Mouse (Mus musculus): ENCODE results near the gene Bms1. TPM values are rescaled to one million over a fixed set of nuclear protein-coding genes. Genes with fewer than 3 reads are reported as not detected.

The Bms1 gene
- polyA plus RNA-seq (2021), result 42.5 TPM

DNA sequence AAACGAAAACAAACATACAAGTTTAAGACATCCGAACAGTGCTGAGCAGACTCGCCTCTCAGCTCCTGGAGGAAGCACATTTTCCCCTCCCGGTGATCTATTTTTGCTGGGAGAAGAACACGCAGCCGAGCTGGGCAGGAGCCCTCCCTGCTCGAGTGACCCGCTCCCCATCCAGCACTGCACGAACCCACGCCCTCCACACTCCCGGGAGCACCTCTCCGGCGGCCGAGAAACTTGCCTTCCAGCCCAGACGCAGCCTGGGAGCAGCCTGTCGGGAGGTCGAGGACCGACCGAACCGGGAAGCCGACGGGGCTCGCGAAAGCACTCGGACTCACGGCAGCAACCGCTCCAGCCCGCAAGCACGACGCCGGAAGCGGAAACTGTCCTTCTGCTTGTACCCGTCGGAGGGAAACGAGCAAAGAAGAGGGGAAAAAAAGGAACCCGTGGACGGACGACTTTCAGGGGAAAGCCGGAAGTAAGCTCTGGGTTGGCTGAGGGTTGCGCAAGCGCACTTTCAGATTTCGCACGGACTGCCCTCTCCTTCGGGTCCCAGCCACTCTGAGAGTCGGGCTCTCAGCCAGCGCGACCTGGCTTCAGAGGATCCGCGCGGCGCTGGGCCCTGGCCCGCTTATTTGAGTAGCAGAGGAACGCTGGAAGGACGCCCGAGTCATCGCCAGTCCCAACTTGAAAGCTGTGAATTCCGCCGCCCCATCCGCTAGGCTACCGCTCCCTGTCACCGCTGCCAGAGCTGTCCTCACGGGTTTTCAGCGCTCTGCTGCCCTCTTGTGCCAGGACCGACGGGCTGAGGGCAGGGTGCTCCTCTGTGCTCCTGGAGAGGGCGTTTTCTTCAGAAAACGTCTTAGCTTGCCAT, at the start of gene Bms1:
Bms1 (minus strand) TSS at position 425 of the 871 bp plus-strand sequence.
- POLR2A ChIA-PET, result interaction anchor here (0.8 to 1.4 kb wide), 4 partner anchors 25 to 227 kb away, joined by 3 to 5 read pairs (median 3); partner anchors contain the start of gene Zfp248
- TF ChIP-seq CTCF (IDR thresholded peaks at IDR 0.05), result peak; percentile 98
- H3K27me3 ChIP-seq, result no peaks in the 10 kb centered on the region
- CTCF ChIA-PET, result interaction anchor here (0.7 to 2.0 kb wide), 10 partner anchors 9 to 578 kb away, joined by 3 to 15 read pairs (median 5); partner anchors contain the start of gene Zfp637
- DNase-seq (ENCODE audit: low read depth, low spot score) (peak; percentile 90), ATAC-seq (peak; percentile 99)
- in situ Hi-C loops (cut with MboI; ENCODE audit: low pct_unique_long_range_greater_than_20kb), result no loop called here

DNA sequence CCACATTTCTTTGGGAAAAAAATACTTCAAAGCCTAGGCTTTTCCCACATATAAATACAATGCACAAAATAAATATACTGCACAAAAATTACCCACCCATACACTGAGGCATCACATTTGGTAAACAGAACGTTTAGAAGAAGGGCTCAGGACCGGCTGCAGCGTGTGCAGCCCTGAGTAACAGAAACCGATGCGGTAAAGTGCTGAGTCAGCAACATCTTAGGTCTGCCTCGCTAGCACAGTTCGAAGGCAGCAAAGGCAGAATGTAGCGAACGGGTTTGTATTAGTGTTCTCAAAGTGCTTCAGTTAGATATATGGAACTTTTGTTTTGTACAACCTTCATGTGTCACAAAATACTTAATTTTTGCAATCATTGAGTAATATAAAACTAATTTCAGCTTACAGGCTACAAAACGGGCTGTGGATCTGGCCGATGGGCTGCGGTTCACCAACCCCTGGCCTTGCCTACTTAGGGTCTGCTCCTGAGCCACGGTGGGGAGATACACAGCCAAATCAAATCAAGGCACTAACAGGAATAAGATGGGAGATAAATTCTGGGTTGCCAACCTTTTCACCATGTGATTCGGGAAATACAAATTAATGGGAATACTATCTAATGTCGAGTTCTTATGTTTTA, 42.9 kb upstream of the Bms1 start:
- CTCF ChIA-PET, result no interaction called here
- no peak for TF ChIP-seq CTCF (IDR thresholded peaks at IDR 0.05)
- DNase-seq (ENCODE audit: low read depth, low spot score) (no peak), ATAC-seq (no peak)
- H3K27me3 ChIP-seq, result no peaks in the 10 kb centered on the region
- in situ Hi-C loops (cut with MboI; ENCODE audit: low pct_unique_long_range_greater_than_20kb), result no loop called here
- POLR2A ChIA-PET, result no interaction called here

DNA sequence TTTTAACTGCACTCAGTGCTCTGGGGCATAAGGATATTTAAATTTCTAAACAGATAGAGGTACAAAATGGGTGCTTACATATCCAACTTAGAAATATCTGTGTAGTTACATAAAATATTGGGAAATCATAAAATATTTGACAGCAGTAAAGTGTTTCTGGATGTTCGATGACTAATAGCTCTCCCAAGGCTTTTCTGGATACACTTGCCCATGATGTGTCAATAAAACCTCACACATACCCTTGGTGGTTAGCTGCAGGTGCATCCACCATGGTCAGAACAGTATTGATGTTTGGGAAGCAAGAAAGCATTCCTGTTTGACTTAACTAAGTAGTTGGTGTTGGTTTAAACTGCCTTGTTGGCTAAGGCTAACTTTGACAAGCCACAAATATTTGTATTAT, 38.5 kb upstream of the Bms1 start:
- no peak for DNase-seq (ENCODE audit: low read depth, low spot score)
- no peak for TF ChIP-seq CTCF (IDR thresholded peaks at IDR 0.05)
- POLR2A ChIA-PET, result interaction anchor here (0.8 kb wide), 1 partner anchor 38 kb away, joined by 3 read pairs; the partner anchor contains the start of gene Bms1
- in situ Hi-C loops (cut with MboI; ENCODE audit: low pct_unique_long_range_greater_than_20kb), result no loop called here
- ATAC-seq, result no peak
- H3K27me3 ChIP-seq, result no peaks in the 10 kb centered on the region
- CTCF ChIA-PET, result interaction anchor here (1.6 kb wide), 1 partner anchor 26 kb away, joined by 3 read pairs; no protein-coding TSS in a partner anchor

DNA sequence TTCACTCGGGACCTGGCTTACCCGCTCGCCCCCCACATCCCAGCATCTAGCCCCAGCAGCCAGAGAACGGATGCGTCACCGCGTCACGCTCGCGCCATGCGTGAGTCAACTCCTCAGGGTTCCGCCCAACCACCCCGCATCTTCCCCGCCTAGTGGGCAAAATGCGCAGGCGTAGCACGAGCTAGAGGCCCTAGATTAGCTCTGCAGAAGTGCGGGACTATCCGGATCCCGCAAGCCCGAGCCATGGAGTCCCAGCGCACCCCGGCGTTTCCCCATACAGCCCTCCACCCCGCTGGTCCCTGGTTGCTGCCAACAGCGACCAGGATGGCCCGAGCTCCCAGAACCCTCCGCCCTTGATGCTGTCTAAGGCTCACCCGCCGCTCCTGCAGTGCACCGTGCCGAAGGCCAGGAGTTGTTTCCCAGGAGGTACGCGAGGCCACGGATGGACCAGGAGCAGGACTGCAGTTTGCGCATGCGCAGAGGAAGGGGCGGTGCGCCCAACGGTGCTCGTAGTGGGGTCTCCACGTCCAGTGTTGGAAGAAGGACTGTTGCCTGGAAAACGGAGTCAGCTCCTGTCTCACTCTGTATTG, 35.9 kb upstream of the Bms1 start, which contains the start of gene Zfp248:
Zfp248 (minus strand) TSS at position 487 of the 590 bp plus-strand sequence.
- DNase-seq (ENCODE audit: low read depth, low spot score) (no peak), ATAC-seq (peak; percentile 93)
- ChIA-PET CTCF (no interaction called here), POLR2A (interaction anchor here (0.5 to 1.3 kb wide), 4 partner anchors 13 to 35 kb away, joined by 3 to 5 read pairs (median 3); partner anchors contain the start of gene Bms1)
- TF ChIP-seq CTCF (IDR thresholded peaks at IDR 0.05), result peak; percentile 37
- in situ Hi-C loops (cut with MboI; ENCODE audit: low pct_unique_long_range_greater_than_20kb), result no loop called here
- H3K27me3 ChIP-seq, result no peaks in the 10 kb centered on the region

DNA sequence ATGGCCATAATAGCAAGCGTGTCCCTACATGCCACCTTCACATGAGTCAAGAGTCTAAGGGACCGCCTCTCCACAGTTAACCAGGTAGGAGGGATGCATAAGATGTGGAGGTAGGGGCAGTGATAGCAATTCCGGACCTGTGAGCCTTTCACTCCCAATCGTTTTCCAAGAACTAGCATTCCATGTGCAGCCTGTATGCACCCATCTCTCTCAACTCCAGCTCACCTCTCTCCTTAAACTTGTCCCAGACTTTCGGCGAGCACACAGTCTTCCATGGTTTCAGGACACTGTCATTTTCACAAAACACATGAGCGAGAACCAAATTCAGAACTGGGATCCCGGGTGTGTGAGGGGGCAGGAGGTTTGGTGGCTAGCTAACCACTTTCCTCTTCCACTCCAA, 35.2 kb upstream of the Bms1 start:
- ATAC-seq (no peak), DNase-seq (ENCODE audit: low read depth, low spot score) (no peak)
- no peak for TF ChIP-seq CTCF (IDR thresholded peaks at IDR 0.05)
- in situ Hi-C loops (cut with MboI; ENCODE audit: low pct_unique_long_range_greater_than_20kb), result no loop called here
- H3K27me3 ChIP-seq, result no peaks in the 10 kb centered on the region
- ChIA-PET CTCF (no interaction called here), POLR2A (interaction anchor here (0.5 to 0.7 kb wide), 3 partner anchors 12 to 78 kb away, joined by 3 read pairs; no protein-coding TSS in a partner anchor)

DNA sequence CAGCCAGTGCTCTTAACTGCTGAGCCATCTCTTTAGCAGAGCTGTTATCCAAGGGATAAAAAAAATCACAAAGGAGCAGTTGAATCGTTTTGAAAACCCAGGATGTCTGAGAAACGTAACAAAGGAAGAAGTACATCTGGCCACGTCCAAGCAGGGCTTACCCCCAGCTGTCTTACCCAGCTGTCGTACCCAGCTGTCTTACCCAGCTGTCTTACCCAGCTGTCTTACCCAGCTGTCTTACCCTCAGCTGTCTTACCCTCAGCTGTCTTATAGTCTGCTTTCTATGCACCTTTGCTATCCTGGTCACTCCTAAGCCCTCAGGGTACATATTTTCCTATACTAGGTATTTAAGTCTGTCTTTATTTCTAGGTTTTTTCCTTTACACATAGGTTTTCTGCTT, 12.2 kb upstream of the Bms1 start:
- in situ Hi-C loops (cut with MboI; ENCODE audit: low pct_unique_long_range_greater_than_20kb), result no loop called here
- ChIA-PET CTCF (no interaction called here), POLR2A (interaction anchor here (0.6 kb wide), 1 partner anchor 355 kb away, joined by 3 read pairs; no protein-coding TSS in a partner anchor)
- no peak for TF ChIP-seq CTCF (IDR thresholded peaks at IDR 0.05)
- no peak for ATAC-seq
- no peak for DNase-seq (ENCODE audit: low read depth, low spot score)
- no peaks in the 10 kb centered on the region for H3K27me3 ChIP-seq

DNA sequence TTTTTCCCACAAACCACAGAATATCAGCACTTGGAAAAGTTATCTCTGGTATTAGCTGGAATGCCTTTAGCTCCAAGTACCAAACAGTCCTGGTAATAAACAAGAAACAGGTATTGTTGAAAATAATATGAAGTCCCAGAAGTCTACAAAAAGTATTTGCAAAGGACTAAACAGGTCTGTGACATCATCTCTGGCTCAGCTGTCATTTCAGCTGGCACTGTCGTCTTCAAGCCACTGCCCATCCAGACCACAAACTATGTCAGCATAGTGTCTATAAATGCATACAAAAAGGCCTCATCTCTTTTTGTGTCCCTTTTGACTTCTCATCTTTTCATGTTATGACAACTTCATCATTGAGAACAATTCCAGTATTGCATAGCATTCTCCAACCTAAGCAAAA, 7.4 kb upstream of the Bms1 start:
- no peak for DNase-seq (ENCODE audit: low read depth, low spot score)
- ATAC-seq, result no peak
- CTCF ChIA-PET, result no interaction called here
- no peaks in the 10 kb centered on the region for H3K27me3 ChIP-seq
- TF ChIP-seq CTCF (IDR thresholded peaks at IDR 0.05), result no peak
- in situ Hi-C loops (cut with MboI; ENCODE audit: low pct_unique_long_range_greater_than_20kb), result no loop called here
- POLR2A ChIA-PET, result interaction anchor here (0.7 kb wide), 1 partner anchor 230 kb away, joined by 3 read pairs; no protein-coding TSS in a partner anchor

DNA sequence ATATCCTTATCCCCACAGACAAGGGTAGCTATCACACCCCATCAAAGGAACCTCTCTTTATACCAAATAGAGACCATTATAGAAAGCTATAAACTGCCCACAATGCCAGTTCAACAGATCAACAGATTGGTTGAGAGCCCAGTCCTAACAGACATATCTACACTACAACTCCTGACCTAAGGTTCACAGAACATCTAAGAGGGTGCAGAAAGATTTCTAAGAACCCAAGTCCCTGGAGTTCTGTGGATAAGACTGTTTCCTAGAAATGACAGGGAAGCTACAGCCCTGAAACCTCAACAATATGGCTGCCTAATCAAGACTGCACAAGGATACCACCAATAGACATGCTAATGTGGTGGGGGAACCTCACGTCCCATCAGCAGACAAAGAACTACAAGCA, 8.8 kb downstream of the Bms1 start:
- TF ChIP-seq CTCF (IDR thresholded peaks at IDR 0.05), result no peak
- ChIA-PET CTCF (no interaction called here), POLR2A (no interaction called here)
- in situ Hi-C loops (cut with MboI; ENCODE audit: low pct_unique_long_range_greater_than_20kb), result no loop called here
- DNase-seq (ENCODE audit: low read depth, low spot score) (no peak), ATAC-seq (no peak)
- no peaks in the 10 kb centered on the region for H3K27me3 ChIP-seq

DNA sequence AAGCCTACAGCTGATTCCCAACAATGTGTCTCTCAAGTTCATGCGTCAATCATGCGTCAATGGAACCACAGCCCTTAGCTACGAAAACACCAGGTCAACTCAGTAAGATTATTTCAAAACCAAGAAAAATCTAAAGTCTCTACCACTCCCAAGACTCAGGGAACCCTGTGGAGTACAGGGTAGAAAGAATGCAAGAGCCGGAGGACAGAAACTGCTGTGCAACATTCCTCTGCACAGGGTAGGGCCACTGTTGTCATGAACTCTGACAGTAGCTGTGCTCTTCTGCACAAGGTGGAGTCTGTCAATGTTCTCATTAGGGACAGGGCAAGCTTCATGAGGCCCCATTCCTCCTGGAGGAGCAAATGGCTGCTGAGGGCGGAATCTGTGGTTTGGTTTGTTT, 10.8 kb downstream of the Bms1 start:
- in situ Hi-C loops (cut with MboI; ENCODE audit: low pct_unique_long_range_greater_than_20kb), result no loop called here
- H3K27me3 ChIP-seq, result no peaks in the 10 kb centered on the region
- no peak for DNase-seq (ENCODE audit: low read depth, low spot score)
- CTCF ChIA-PET, result no interaction called here
- POLR2A ChIA-PET, result no interaction called here
- no peak for ATAC-seq
- no peak for TF ChIP-seq CTCF (IDR thresholded peaks at IDR 0.05)

DNA sequence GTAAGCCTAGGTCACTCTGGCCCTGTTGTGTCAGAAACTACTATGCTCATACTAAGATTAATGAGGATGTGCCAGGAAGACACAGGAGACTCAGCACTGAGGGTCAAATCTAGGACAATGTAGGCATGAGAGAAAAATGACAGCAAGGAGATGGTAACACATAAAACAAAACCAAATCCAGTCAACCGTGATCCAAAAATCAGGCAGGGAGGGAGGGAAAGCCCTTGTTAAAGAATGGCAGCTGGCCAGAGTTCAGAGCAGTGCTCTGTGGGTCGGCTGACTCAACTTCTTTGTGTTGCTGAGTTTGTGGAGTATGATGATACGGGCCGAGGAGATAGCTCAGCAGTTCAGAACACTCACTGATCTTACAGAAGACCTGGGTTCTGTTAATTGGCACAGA, 12.9 kb downstream of the Bms1 start:
- no peak for ATAC-seq
- in situ Hi-C loops (cut with MboI; ENCODE audit: low pct_unique_long_range_greater_than_20kb), result no loop called here

More for the DNA sequence above, 12.9 kb downstream of the Bms1 start:
- no peaks in the 10 kb centered on the region for H3K27me3 ChIP-seq
- ChIA-PET POLR2A (no interaction called here), CTCF (interaction anchor here (4.2 kb wide), 1 partner anchor 13 kb away, joined by 15 read pairs; the partner anchor contains the start of gene Bms1)
- peak; percentile 35 for DNase-seq (ENCODE audit: low read depth, low spot score)
- no peak for TF ChIP-seq CTCF (IDR thresholded peaks at IDR 0.05)

All from Patski (cell line).